Mouse (Mus musculus) embryonic facial prominence, embryonic 12.5 days (tissue): ENCODE measurements at regions not wholly inside any gene's neighbourhood (a gene's known extent, or its start where the extent isn't known, plus 50 kb on each side); places are given as distances from the start of the nearest gene placed in this dataset.

Experiments used
- ATAC-seq: fragments of 200-750 bp; cut with Nextera tagmentation; 2 replicates; pipeline ENCODE4 v1.8.0; 2017; ENCODE audit not compliant: insufficient number of reproducible peaks, insufficient read depth, low FRiP score, low TSS enrichment
- H3K27ac ChIP-seq: fragments of 300-500 bp; sonication (generic); 2 replicates; pipeline ENCODE4 v1.5.1; 2016; ENCODE audit warnings: mild to moderate bottlenecking
- H3K27me3 ChIP-seq: fragments of 300-500 bp; sonication (generic); 2 replicates; pipeline ENCODE4 v1.6.1; 2016; ENCODE audit warnings: mild to moderate bottlenecking, moderate library complexity
- H3K36me3 ChIP-seq: fragments of 300-500 bp; sonication (generic); 2 replicates; pipeline ENCODE4 v1.6.1; 2016; ENCODE audit warnings: mild to moderate bottlenecking
- H3K4me1 ChIP-seq: fragments of 300-500 bp; sonication (generic); 2 replicates; pipeline ENCODE4 v1.6.1; 2016
- H3K4me2 ChIP-seq: fragments of 300-500 bp; sonication (generic); replicated peaks from 2 replicates; pipeline ENCODE4 v1.6.1; 2016; ENCODE audit warnings: mild to moderate bottlenecking, moderate library complexity
- H3K4me3 ChIP-seq: fragments of 300-500 bp; sonication (generic); 2 replicates; pipeline ENCODE4 v1.5.1; 2016; ENCODE audit warnings: mild to moderate bottlenecking
- H3K9ac ChIP-seq: fragments of 300-500 bp; sonication (generic); 2 replicates; pipeline ENCODE4 v1.6.1; 2016; ENCODE audit warnings: mild to moderate bottlenecking, moderate library complexity
- H3K9me3 ChIP-seq: fragments of 300-500 bp; sonication (generic); 2 replicates; pipeline ENCODE4 v1.6.1; 2016; ENCODE audit warnings: mild to moderate bottlenecking, moderate library complexity
- WGBS: fragments of 180-500 bp; shearing (Covaris S2); methylation state at CpG from one replicate; pipeline ENCODE4 v1.1.7; 2016; 5-methylcytosine and 5-hydroxymethylcytosine counted together

GRCm38 (mm10) chr9:90701180-90701765 lies 430.7 kb upstream of the Tbc1d2b start:
- Histone ChIP-seq H3K36me3 (no peaks in the 10 kb centered on the region), H3K4me1 (no peaks in the 10 kb centered on the region), H3K9me3 (no peaks in the 10 kb centered on the region), H3K27me3 (no peaks in the 10 kb centered on the region), H3K4me2 (no peak overlapping the region), H3K4me3 (no peak overlapping the region), H3K27ac (no peak overlapping the region), H3K9ac (no peak overlapping the region)
- ATAC-seq: no peak
- 51% methylated on average over 4 of the region's 4 CpGs for WGBS

DNA sequence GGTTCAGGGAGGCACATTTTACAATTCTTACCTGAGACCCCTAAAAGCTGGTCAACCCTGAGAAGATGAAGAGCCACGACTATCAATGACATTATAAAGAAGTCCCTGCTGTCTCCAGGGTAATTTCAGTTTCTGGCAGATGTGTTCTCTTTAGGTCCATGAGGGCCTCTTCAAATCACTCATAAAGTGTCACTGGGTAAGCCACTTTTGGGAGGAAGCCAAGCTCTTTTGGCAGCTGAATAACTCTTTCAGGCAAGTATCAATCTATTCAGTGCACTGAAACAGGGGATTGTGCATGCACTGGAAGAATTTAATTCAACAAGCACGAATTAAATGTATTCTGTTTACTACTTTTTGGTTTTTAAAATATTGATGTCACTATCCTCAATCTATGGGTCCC lies 443.1 kb upstream of the Tbc1d2b start:
- Histone ChIP-seq H3K36me3 (no peaks in the 10 kb centered on the region), H3K4me1 (no peaks in the 10 kb centered on the region), H3K27me3 (no peaks in the 10 kb centered on the region), H3K9me3 (no peaks in the 10 kb centered on the region), H3K27ac (no peak overlapping the region), H3K4me3 (no peak overlapping the region), H3K9ac (no peak overlapping the region), H3K4me2 (no peak overlapping the region)
- no peak for ATAC-seq
- 67% methylated on average over 2 of the region's 2 CpGs for WGBS

- H3K9ac ChIP-seq: no peak overlapping the region
- H3K27me3 ChIP-seq: no peaks in the 10 kb centered on the region
Observed at GRCm38 (mm10) chr9:90731450-90731849, 460.8 kb upstream of the Tbc1d2b start.

DNA sequence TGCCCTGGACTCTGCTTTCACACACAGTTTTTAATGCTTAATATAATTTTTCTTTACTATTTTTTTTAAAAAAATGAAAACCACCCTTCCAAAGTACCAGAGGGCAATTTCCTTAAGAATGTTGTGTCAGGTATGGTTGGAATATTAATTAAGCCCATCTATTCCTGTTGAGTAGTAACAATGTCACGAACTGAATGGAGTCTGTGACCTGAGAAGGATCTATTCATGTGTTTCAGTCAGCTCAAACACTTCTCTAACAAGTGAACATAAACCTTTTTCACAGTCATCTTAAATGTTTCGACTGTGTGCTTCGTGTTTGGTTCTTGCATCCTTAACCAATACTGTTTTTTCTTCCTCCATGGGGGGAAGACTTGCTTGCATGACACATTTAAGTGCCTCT lies 486.6 kb upstream of the Tbc1d2b start:
- Histone ChIP-seq H3K4me1 (no peaks in the 10 kb centered on the region), H3K27me3 (no peaks in the 10 kb centered on the region), H3K4me3 (no peak overlapping the region), H3K4me2 (no peak overlapping the region), H3K9ac (no peak overlapping the region), H3K27ac (no peak overlapping the region), H3K36me3 (no peaks in the 10 kb centered on the region), H3K9me3 (no peaks in the 10 kb centered on the region)
- WGBS: 67% methylated on average over 3 of the region's 3 CpGs
- no peak for ATAC-seq

More at GRCm38 (mm10) chr9:90731450-90731849, 460.8 kb upstream of the Tbc1d2b start:
- Histone ChIP-seq H3K36me3 (no peaks in the 10 kb centered on the region), H3K27ac (no peak overlapping the region), H3K4me1 (no peaks in the 10 kb centered on the region), H3K4me3 (no peak overlapping the region), H3K4me2 (no peak overlapping the region), H3K9me3 (no peaks in the 10 kb centered on the region)
- ATAC-seq: no peak
- 65% methylated on average over 4 of the region's 4 CpGs for WGBS

DNA sequence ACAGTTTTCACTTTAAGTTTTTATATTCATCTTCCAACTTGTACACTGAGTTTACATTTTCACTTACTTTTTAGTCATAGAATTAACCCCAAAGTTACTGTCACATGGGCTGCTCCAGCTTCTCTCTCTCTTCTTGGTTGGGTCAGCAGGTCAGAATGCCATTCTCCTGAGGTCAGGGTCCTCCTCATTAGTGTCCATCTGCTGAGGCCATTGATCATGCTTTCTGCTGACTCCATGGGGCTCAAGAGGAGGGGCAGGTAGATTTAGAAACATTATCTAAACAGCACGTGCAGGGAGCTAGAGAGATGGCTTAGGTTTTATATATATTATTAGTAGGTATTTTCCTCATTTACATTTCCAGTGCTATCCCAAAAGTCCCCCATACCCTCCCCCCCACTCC lies 503.7 kb upstream of the Tbc1d2b start:
- Histone ChIP-seq H3K27me3 (no peaks in the 10 kb centered on the region), H3K27ac (no peak overlapping the region), H3K9ac (no peak overlapping the region), H3K4me3 (no peak overlapping the region), H3K4me2 (no peak overlapping the region), H3K36me3 (no peaks in the 10 kb centered on the region), H3K4me1 (no peaks in the 10 kb centered on the region), H3K9me3 (no peaks in the 10 kb centered on the region)
- no peak for ATAC-seq
- WGBS: 38% methylated on average over 1 of the region's 1 CpGs

DNA sequence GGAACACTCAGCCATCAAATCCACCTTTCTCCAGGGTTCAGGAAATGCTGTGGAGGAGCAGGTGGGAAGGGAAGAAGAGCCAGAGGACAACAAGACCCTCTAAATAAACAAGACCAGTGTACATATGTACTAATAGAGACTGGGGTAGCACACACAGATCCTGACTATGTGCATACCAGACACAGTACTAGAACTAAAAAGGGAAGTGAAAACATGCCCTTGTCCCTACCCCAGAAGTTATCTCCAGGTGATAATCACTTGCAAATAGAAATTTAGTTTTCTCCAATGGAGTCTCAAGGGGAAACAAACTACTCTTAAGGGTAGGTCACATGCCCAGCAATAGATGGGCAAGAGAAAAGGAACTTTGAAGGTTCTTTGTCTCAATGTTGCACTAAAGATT lies 518.9 kb upstream of the Tbc1d2b start:
- ATAC-seq: no peak
- H3K9ac ChIP-seq: no peak overlapping the region
- H3K27me3 ChIP-seq: no peaks in the 10 kb centered on the region

DNA sequence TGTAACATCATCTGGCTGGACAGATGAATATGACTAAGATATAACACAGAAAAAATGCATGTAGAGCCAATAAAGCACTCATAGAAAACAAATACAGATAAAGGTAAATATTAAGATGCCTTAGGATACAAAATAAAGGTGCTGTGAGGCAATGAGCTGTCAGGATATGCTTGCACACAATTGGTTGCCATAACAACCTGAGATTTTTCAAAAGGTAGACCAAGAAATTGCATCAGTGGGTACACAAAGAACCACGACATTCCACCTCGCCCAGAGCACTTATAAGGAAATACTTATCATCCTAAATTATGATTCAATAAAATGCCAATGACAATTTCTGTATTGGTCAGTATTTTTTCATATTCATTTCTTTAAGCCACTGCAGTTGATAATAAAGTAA lies 521.3 kb upstream of the Tbc1d2b start:
- no peak overlapping the region for H3K9ac ChIP-seq
- no peaks in the 10 kb centered on the region for H3K4me1 ChIP-seq
- WGBS: 74% methylated on average over 2 of the region's 2 CpGs
- H3K27me3 ChIP-seq: no peaks in the 10 kb centered on the region
- no peaks in the 10 kb centered on the region for H3K9me3 ChIP-seq
- no peak for ATAC-seq
- H3K27ac ChIP-seq: no peak overlapping the region
- no peak overlapping the region for H3K4me2 ChIP-seq
- no peaks in the 10 kb centered on the region for H3K36me3 ChIP-seq
- H3K4me3 ChIP-seq: no peak overlapping the region

More for the DNA sequence above, 518.9 kb upstream of the Tbc1d2b start:
- H3K27ac ChIP-seq: no peak overlapping the region
- no peaks in the 10 kb centered on the region for H3K36me3 ChIP-seq
- no peak overlapping the region for H3K4me3 ChIP-seq
- no peaks in the 10 kb centered on the region for H3K9me3 ChIP-seq
- H3K4me1 ChIP-seq: no peaks in the 10 kb centered on the region
- no peak overlapping the region for H3K4me2 ChIP-seq

GRCm38 (mm10) chr9:90816844-90817243 lies 545.4 kb upstream of the Zic4 start:
- H3K9me3 ChIP-seq: no peaks in the 10 kb centered on the region
- H3K36me3 ChIP-seq: no peaks in the 10 kb centered on the region
- H3K4me2 ChIP-seq: no peak overlapping the region
- H3K4me1 ChIP-seq: no peaks in the 10 kb centered on the region
- H3K9ac ChIP-seq: no peak overlapping the region
- H3K27me3 ChIP-seq: no peaks in the 10 kb centered on the region
- H3K27ac ChIP-seq: no peak overlapping the region
- H3K4me3 ChIP-seq: no peak overlapping the region
- ATAC-seq: no peak
- WGBS: 63% methylated on average over 4 of the region's 4 CpGs

- no peaks in the 10 kb centered on the region for H3K4me1 ChIP-seq
- 48% methylated on average over 4 of the region's 4 CpGs for WGBS
- no peak overlapping the region for H3K9ac ChIP-seq
- H3K27me3 ChIP-seq: no peaks in the 10 kb centered on the region
- H3K9me3 ChIP-seq: no peaks in the 10 kb centered on the region
- H3K4me2 ChIP-seq: no peak overlapping the region
- H3K27ac ChIP-seq: no peak overlapping the region
- no peak for ATAC-seq
- H3K4me3 ChIP-seq: no peak overlapping the region
- H3K36me3 ChIP-seq: no peaks in the 10 kb centered on the region
Observed at GRCm38 (mm10) chr9:90823574-90824280, 538.5 kb upstream of the Zic4 start.

GRCm38 (mm10) chr9:90827474-90827873 lies 534.7 kb upstream of the Zic4 start:
- ATAC-seq: no peak
- Histone ChIP-seq H3K27me3 (no peaks in the 10 kb centered on the region), H3K9me3 (no peaks in the 10 kb centered on the region), H3K36me3 (no peaks in the 10 kb centered on the region), H3K4me1 (no peaks in the 10 kb centered on the region), H3K4me2 (no peak overlapping the region), H3K9ac (no peak overlapping the region), H3K4me3 (no peak overlapping the region), H3K27ac (no peak overlapping the region)
- WGBS: 88% methylated on average over 3 of the region's 3 CpGs

GRCm38 (mm10) chr9:90828701-90829100 lies 533.5 kb upstream of the Zic4 start:
- no peak overlapping the region for H3K4me2 ChIP-seq
- no peaks in the 10 kb centered on the region for H3K27me3 ChIP-seq
- no peak overlapping the region for H3K4me3 ChIP-seq
- ATAC-seq: no peak
- H3K9me3 ChIP-seq: no peaks in the 10 kb centered on the region
- no peaks in the 10 kb centered on the region for H3K4me1 ChIP-seq
- no peak overlapping the region for H3K27ac ChIP-seq
- no peak overlapping the region for H3K9ac ChIP-seq
- H3K36me3 ChIP-seq: no peaks in the 10 kb centered on the region
- WGBS: 59% methylated on average over 5 of the region's 5 CpGs

DNA sequence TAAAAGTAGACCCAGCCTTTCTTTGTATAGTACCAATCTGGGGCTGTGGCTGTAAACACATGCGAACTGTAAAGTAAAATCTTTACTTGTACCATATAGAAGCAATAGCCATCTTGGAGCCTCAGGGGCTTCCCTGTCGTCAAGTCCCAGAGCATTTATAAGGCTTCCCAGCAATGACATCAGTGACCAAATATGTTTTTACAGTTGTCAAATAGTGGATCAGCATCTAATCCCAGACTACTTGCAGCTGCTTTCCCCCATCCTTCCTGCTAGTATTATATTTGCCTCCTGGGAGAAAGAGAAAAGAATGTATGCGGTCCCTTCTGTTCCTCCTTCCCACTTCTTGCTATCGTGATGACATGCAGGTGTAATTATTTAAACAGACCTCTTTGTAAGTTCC lies 531.5 kb upstream of the Zic4 start:
- no peak overlapping the region for H3K27ac ChIP-seq
- no peaks in the 10 kb centered on the region for H3K4me1 ChIP-seq
- no peaks in the 10 kb centered on the region for H3K36me3 ChIP-seq
- no peaks in the 10 kb centered on the region for H3K9me3 ChIP-seq
- no peak overlapping the region for H3K4me3 ChIP-seq
- no peak overlapping the region for H3K4me2 ChIP-seq
- no peaks in the 10 kb centered on the region for H3K27me3 ChIP-seq
- no peak for ATAC-seq
- WGBS: 58% methylated on average over 4 of the region's 4 CpGs
- no peak overlapping the region for H3K9ac ChIP-seq
